Mouse (Mus musculus) adrenal gland, adult 18-20 months (tissue): ENCODE results near the gene Tekt2. TPM values are rescaled to one million over a fixed set of nuclear protein-coding genes. Genes with fewer than 3 reads are reported as not detected.

Experiments
- DNase-seq, 2 experiments: peaks; one replicate each; pipeline ENCODE4 v3.0.0; 2021 to 2022; ENCODE audit warnings: low spot score in 2 of 2
- total RNA-seq, 2 experiments: library from RNA; stranded (reverse); gene quantifications; 1 replicate in 1 of 2; 2 replicates in 1 of 2; pipeline ENCODE4 v1.2.3; 2021

The Tekt2 gene
- total RNA-seq, 2 experiments from 2014 or later = 2.8 to 4.5 TPM

GRCm38 (mm10) chr4:126275681-126276131 lies 49.8 kb downstream of the Tekt2 start:
- DNase-seq = peak in 1 of 2 experiments; percentile 22

DNA sequence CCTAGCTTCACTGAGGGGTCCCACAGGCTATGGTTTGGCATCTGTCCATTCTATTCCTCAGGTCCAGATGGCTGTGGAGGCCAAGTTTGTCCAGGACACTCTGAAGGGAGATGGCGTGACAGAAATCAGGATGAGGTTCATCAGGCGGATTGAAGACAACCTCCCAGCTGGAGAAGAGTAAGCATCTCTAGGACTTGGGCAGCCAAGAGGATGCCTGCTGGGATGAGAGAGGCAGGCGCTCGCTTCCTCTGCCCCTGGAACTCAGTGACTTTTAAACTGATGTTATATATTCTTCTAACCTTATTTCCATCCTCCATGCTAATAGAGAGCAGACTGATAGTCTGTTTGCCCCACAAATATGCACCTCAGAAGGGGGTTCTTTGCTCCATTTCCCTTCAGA lies 50.4 kb downstream of the Tekt2 start:
- no peak for DNase-seq

- DNase-seq = no peak
These were observed 51.7 kb downstream of the Tekt2 start for GRCm38 (mm10) chr4:126273753-126274152.

Other genes starting within 250 kb of the Tekt2 start
- 10 to 100 TPM; 18.7 to 25.2 TPM for gene Lsm10, start 229.1 kb downstream of the Tekt2 start, total RNA-seq
- gene Stk40, start 221.7 kb downstream of the Tekt2 start, total RNA-seq = 10 to 100 TPM; 63.0 to 77.6 TPM
- 10 to 100 TPM; 13.3 to 13.8 TPM for gene Eva1b, start 177.9 kb downstream of the Tekt2 start, total RNA-seq
- 1 to 10 TPM; 2.8 to 2.9 TPM for gene Sh3d21, start 162.2 kb downstream of the Tekt2 start, total RNA-seq
- gene Thrap3, start 122.9 kb downstream of the Tekt2 start, total RNA-seq = 100 to 1,000 TPM; 142 to 182 TPM
- gene Map7d1, start 69.3 kb downstream of the Tekt2 start, total RNA-seq = 10 to 100 TPM; 56.3 to 63.1 TPM
- 10 to 100 TPM; 89.7 to 92.1 TPM for gene Trappc3, start 63.4 kb downstream of the Tekt2 start, total RNA-seq
- gene Col8a2, start 38.9 kb downstream of the Tekt2 start, total RNA-seq = 1 to 10 TPM; 2.6 to 2.8 TPM
- 10 to 100 TPM; 31.0 to 31.2 TPM for gene Adprhl2, start 4.0 kb downstream of the Tekt2 start, total RNA-seq
- 10 to 100 TPM; 19.6 to 20.3 TPM for gene Ago3, start 103.9 kb upstream of the Tekt2 start, total RNA-seq
- 10 to 100 TPM; 25.6 to 36.9 TPM for gene Ago1, start 142.9 kb upstream of the Tekt2 start, total RNA-seq
- 1 to 10 TPM; 4.8 to 5.1 TPM for gene Ago4, start 207.8 kb upstream of the Tekt2 start, total RNA-seq
- under 1 TPM; 0.54 to 0.96 TPM for gene Clspn, start 231.2 kb upstream of the Tekt2 start, total RNA-seq